Mouse (Mus musculus) neural tube, embryonic 14.5 days (tissue): ENCODE measurements at regions not wholly inside any gene's neighbourhood (a gene's known extent, or its start where the extent isn't known, plus 50 kb on each side); places are given as distances from the start of the nearest gene placed in this dataset.

Source experiments
- ATAC-seq: fragments of 200-750 bp; cut with Nextera tagmentation; 2 replicates; pipeline ENCODE4 v1.8.0; 2017; ENCODE audit warnings: low read depth, mild to moderate bottlenecking, moderate TSS enrichment, moderate library complexity
- H3K27ac ChIP-seq: fragments of 300-500 bp; sonication (generic); 2 replicates; pipeline ENCODE4 v1.5.1; 2014; ENCODE audit warnings: low read depth, mild to moderate bottlenecking, control low read depth, low read length, moderate library complexity, mixed read lengths
- H3K27me3 ChIP-seq: fragments of 300-500 bp; sonication (generic); 2 replicates; pipeline ENCODE4 v1.6.1; 2014; ENCODE audit warnings: low read length; ENCODE audit not compliant: control insufficient read depth, insufficient read depth
- H3K36me3 ChIP-seq: fragments of 300-500 bp; sonication (generic); 2 replicates; pipeline ENCODE4 v1.6.1; 2014; ENCODE audit warnings: low read length, mixed read lengths; ENCODE audit not compliant: control insufficient read depth, insufficient read depth
- H3K4me1 ChIP-seq: fragments of 300-500 bp; sonication (generic); 2 replicates; pipeline ENCODE4 v1.6.1; 2014; ENCODE audit warnings: low read length; ENCODE audit not compliant: control insufficient read depth, insufficient read depth
- H3K4me2 ChIP-seq: fragments of 300-500 bp; sonication (generic); 2 replicates; pipeline ENCODE4 v1.6.1; 2014; ENCODE audit warnings: mild to moderate bottlenecking, low read depth, low read length, control low read depth
- H3K4me3 ChIP-seq: fragments of 300-500 bp; sonication (generic); 2 replicates; pipeline ENCODE4 v1.5.1; 2014; ENCODE audit warnings: low read depth, low read length, control low read depth, mixed read lengths
- H3K9ac ChIP-seq: fragments of 300-500 bp; sonication (generic); replicated peaks from 2 replicates; pipeline ENCODE4 v1.6.1; 2014; ENCODE audit warnings: low read depth, mild to moderate bottlenecking, control low read depth, low read length, mixed read lengths
- H3K9me3 ChIP-seq: fragments of 300-500 bp; sonication (generic); 2 replicates; pipeline ENCODE4 v1.6.1; 2016; ENCODE audit warnings: low read length; ENCODE audit not compliant: control insufficient read depth
- WGBS: fragments of 180-500 bp; shearing (Covaris S2); extraction: QIAGEN DNeasy Blood & Tissue Kit; methylation state at CpG from one replicate; pipeline ENCODE4 v1.1.7; 2014; 5-methylcytosine and 5-hydroxymethylcytosine counted together

GRCm38 (mm10) chr6:148647423-148648390 is 183.6 kb downstream of the Ipo8 start:
- H3K36me3 ChIP-seq, result no peaks in the 10 kb centered on the region
- no peaks in the 10 kb centered on the region for H3K9me3 ChIP-seq
- no peak overlapping the region for H3K4me3 ChIP-seq
- no peak overlapping the region for H3K4me2 ChIP-seq
- no peak overlapping the region for H3K9ac ChIP-seq
- no peak overlapping the region for H3K27ac ChIP-seq
- no peaks in the 10 kb centered on the region for H3K27me3 ChIP-seq
- WGBS, result 75% methylated on average over 2 of the region's 2 CpGs
- no peaks in the 10 kb centered on the region for H3K4me1 ChIP-seq
- no peak for ATAC-seq

GRCm38 (mm10) chr6:148640595-148640994 is 190.7 kb downstream of the Ipo8 start:
- no peaks in the 10 kb centered on the region for H3K36me3 ChIP-seq
- no peak overlapping the region for H3K27ac ChIP-seq
- H3K4me2 ChIP-seq, result no peak overlapping the region
- H3K27me3 ChIP-seq, result no peaks in the 10 kb centered on the region
- H3K4me1 ChIP-seq, result no peaks in the 10 kb centered on the region
- no peak overlapping the region for H3K9ac ChIP-seq
- no peak for ATAC-seq
- H3K9me3 ChIP-seq, result no peaks in the 10 kb centered on the region
- no peak overlapping the region for H3K4me3 ChIP-seq
- 71% methylated on average over 1 of the region's 1 CpGs for WGBS

- no peaks in the 10 kb centered on the region for H3K4me1 ChIP-seq
- H3K36me3 ChIP-seq, result no peaks in the 10 kb centered on the region
- no peak for ATAC-seq
- no peak overlapping the region for H3K27ac ChIP-seq
- H3K9ac ChIP-seq, result no peak overlapping the region
- 81% methylated on average over 2 of the region's 2 CpGs for WGBS
- H3K4me2 ChIP-seq, result no peak overlapping the region
- no peak overlapping the region for H3K4me3 ChIP-seq
- no peaks in the 10 kb centered on the region for H3K27me3 ChIP-seq
- H3K9me3 ChIP-seq, result no peaks in the 10 kb centered on the region
These were observed 190.0 kb upstream of the Tmtc1 start for GRCm38 (mm10) chr6:148634148-148634547.

GRCm38 (mm10) chr6:148627090-148627605 is 183.0 kb upstream of the Tmtc1 start:
- H3K27me3 ChIP-seq, result no peaks in the 10 kb centered on the region
- H3K9ac ChIP-seq, result no peak overlapping the region
- no peaks in the 10 kb centered on the region for H3K4me1 ChIP-seq
- no peak overlapping the region for H3K27ac ChIP-seq
- no peak for ATAC-seq
- H3K4me2 ChIP-seq, result no peak overlapping the region
- WGBS, result 97% methylated on average over 1 of the region's 1 CpGs
- no peaks in the 10 kb centered on the region for H3K9me3 ChIP-seq
- H3K36me3 ChIP-seq, result no peaks in the 10 kb centered on the region
- H3K4me3 ChIP-seq, result no peak overlapping the region

- Histone ChIP-seq H3K4me1 (no peaks in the 10 kb centered on the region), H3K9me3 (no peaks in the 10 kb centered on the region), H3K36me3 (no peaks in the 10 kb centered on the region), H3K27me3 (no peaks in the 10 kb centered on the region), H3K27ac (no peak overlapping the region), H3K9ac (no peak overlapping the region), H3K4me2 (no peak overlapping the region), H3K4me3 (no peak overlapping the region)
- ATAC-seq, result no peak
- 98% methylated on average over 2 of the region's 2 CpGs for WGBS
These were observed 179.1 kb upstream of the Tmtc1 start for GRCm38 (mm10) chr6:148623119-148623770.

- H3K9me3 ChIP-seq, result no peaks in the 10 kb centered on the region
- no peaks in the 10 kb centered on the region for H3K36me3 ChIP-seq
- no peak overlapping the region for H3K4me3 ChIP-seq
- H3K27ac ChIP-seq, result no peak overlapping the region
- ATAC-seq, result no peak
- WGBS, result 73% methylated on average over 1 of the region's 1 CpGs
- no peaks in the 10 kb centered on the region for H3K4me1 ChIP-seq
- H3K4me2 ChIP-seq, result no peak overlapping the region
- H3K9ac ChIP-seq, result no peak overlapping the region
- no peaks in the 10 kb centered on the region for H3K27me3 ChIP-seq
These were observed 175.8 kb upstream of the Tmtc1 start for GRCm38 (mm10) chr6:148620034-148620433.

- no peak for ATAC-seq
- no peaks in the 10 kb centered on the region for H3K4me1 ChIP-seq
- no peaks in the 10 kb centered on the region for H3K27me3 ChIP-seq
- H3K27ac ChIP-seq, result no peak overlapping the region
- H3K4me3 ChIP-seq, result no peak overlapping the region
- H3K9me3 ChIP-seq, result no peaks in the 10 kb centered on the region
- no peak overlapping the region for H3K9ac ChIP-seq
- 31% methylated on average over 4 of the region's 4 CpGs for WGBS
- no peak overlapping the region for H3K4me2 ChIP-seq
- no peaks in the 10 kb centered on the region for H3K36me3 ChIP-seq
These were observed 171.7 kb upstream of the Tmtc1 start for GRCm38 (mm10) chr6:148615931-148616330.

GRCm38 (mm10) chr6:148615442-148615841 is 171.3 kb upstream of the Tmtc1 start:
- ATAC-seq, result no peak
- H3K36me3 ChIP-seq, result no peaks in the 10 kb centered on the region
- 65% methylated on average over 3 of the region's 3 CpGs for WGBS
- H3K4me1 ChIP-seq, result no peaks in the 10 kb centered on the region
- no peaks in the 10 kb centered on the region for H3K9me3 ChIP-seq
- no peaks in the 10 kb centered on the region for H3K27me3 ChIP-seq
- no peak overlapping the region for H3K4me2 ChIP-seq
- no peak overlapping the region for H3K27ac ChIP-seq
- no peak overlapping the region for H3K9ac ChIP-seq
- no peak overlapping the region for H3K4me3 ChIP-seq

- Histone ChIP-seq H3K4me1 (no peaks in the 10 kb centered on the region), H3K4me2 (no peak overlapping the region), H3K9me3 (no peaks in the 10 kb centered on the region), H3K4me3 (no peak overlapping the region), H3K9ac (no peak overlapping the region), H3K27me3 (no peaks in the 10 kb centered on the region), H3K36me3 (no peaks in the 10 kb centered on the region), H3K27ac (no peak overlapping the region)
- 87% methylated on average over 5 of the region's 5 CpGs for WGBS
- no peak for ATAC-seq
These were observed 164.7 kb upstream of the Tmtc1 start for GRCm38 (mm10) chr6:148608881-148609280.
